Mouse (Mus musculus) lung, adult 2 months (tissue): ENCODE measurements around the gene Tle3. TPM values are rescaled to one million over a fixed set of nuclear protein-coding genes. Genes with fewer than 3 reads are reported as not detected.

Experiments used
- DNase-seq: peaks from one replicate; pipeline ENCODE4 v3.0.0; 2022
- H3K4me1 ChIP-seq: fragments of 200-500 bp; 2 replicates; pipeline ENCODE4 v1.6.1; 2011; ENCODE audit warnings: low read length; ENCODE audit not compliant: control insufficient read depth, insufficient read depth
- H3K4me3 ChIP-seq: fragments of 200-500 bp; replicated peaks from 2 replicates; pipeline ENCODE3; 2011; ENCODE audit warnings: low read depth, mild to moderate bottlenecking, control low read depth, low read length; ENCODE audit errors: extremely low read depth
- CTCF ChIP-seq: fragments of 200-500 bp; IDR thresholded peaks from 2 replicates; pipeline ENCODE4 v1.5.1; 2011; ENCODE audit warnings: mild to moderate bottlenecking, low read length, control low read depth; ENCODE audit not compliant: insufficient read depth
- POLR2A ChIP-seq: fragments of 200-500 bp; IDR thresholded peaks from 2 replicates; pipeline ENCODE4 v1.6.1; 2011; ENCODE audit warnings: low read depth, mild to moderate bottlenecking, control low read depth, low read length, borderline replicate concordance; ENCODE audit errors: extremely low read depth
- WGBS: fragments of 180-500 bp; shearing (Covaris S2); methylation state at CpG from one replicate; pipeline ENCODE4 v1.1.7; 2018; 5-methylcytosine and 5-hydroxymethylcytosine counted together
- polyA plus RNA-seq: library from polyadenylated mRNA; depleted of rRNA; stranded (reverse); fragments of >200 nt; gene quantifications from 2 replicates; pipeline ENCODE4 v1.2.3, GENCODE M21; 2012; rRNA removed

The Tle3 gene
- polyA plus RNA-seq = 55.1 and 59.1 TPM in 2 replicates

DNA sequence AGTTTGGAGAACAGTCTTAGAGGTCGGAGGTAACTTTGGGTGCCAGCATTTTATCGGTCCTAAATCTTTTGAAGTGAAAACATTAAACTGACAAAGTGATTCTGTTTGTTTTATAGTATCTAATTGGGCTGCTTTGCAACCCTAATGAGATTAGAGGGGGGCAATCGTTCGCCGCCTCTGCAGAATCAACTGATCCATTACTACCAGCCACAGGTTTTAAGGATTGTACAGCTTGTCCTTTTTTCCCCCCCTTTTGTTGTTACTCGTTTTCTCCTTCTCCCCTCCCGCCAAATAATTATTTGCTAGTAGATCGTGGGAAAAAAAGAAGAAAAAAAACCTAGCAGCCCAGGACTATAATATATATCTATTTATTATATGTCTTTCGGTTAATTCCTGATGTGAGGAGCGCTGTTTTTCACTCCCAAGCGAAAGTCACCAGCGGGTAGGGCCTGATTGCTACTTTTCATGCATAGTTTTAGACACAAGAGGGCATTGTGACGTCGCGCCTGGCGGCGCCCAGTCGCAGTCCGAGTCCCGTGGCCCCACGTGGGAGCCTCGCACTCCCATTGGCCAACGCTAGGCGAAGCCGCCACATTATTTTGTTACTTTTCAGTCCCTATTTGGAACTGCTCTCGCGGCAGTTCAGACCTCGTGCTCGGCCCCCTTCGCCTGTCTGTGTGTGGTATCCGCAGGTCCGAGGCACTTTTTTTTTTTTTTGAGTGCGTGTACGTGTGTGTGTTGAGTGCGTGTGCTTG lies at the start of gene Tle3:
Tle3 (plus strand) TSS at position 612 of the 755 bp plus-strand sequence.
- 1% methylated on average over 35 of the region's 35 CpGs for WGBS
- peak; percentile 97 for DNase-seq
- Histone ChIP-seq H3K4me1 (peaks cover 24% of the 10 kb centered on the region), H3K4me3 (peak within 1 kb of the TSS; percentile 89)
- TF ChIP-seq POLR2A (peak; percentile 75; the same call in 1 of the 2 replicates), CTCF (peak; percentile 45)

- WGBS = 96% methylated on average over 5 of the region's 5 CpGs
- Histone ChIP-seq H3K4me3 (no peak overlapping the region), H3K4me1 (peaks cover 6% of the 10 kb centered on the region; the same call in 1 of the 2 replicates)
- DNase-seq = no peak
- no peak for TF ChIP-seq POLR2A
- no peak for TF ChIP-seq CTCF
Observed at GRCm38 (mm10) chr9:61323221-61323620, 48.9 kb upstream of the Tle3 start.

DNA sequence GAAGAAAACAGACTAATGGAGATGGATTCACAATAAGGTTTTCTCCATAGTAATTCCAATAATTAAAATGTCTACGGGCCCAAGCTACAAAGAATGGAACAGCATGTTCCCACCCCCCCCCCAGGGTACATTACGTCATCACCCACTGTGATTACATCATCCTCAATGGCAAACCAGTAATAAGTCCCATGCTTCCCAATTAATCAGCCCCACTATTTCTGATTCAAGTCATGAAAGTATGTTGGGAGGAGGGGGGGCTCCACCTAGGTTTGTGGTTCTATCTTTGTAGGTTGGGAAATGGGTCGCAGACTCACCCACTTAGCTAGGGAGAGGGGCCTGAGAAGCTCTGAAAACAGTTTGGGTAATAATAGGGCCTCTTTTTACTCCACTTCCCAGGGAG lies 48.3 kb upstream of the Tle3 start:
- 81% methylated on average over 3 of the region's 3 CpGs for WGBS
- Histone ChIP-seq H3K4me3 (no peak overlapping the region), H3K4me1 (peaks cover 6% of the 10 kb centered on the region; the same call in 1 of the 2 replicates)
- TF ChIP-seq CTCF = no peak
- TF ChIP-seq POLR2A = no peak
- no peak for DNase-seq

DNA sequence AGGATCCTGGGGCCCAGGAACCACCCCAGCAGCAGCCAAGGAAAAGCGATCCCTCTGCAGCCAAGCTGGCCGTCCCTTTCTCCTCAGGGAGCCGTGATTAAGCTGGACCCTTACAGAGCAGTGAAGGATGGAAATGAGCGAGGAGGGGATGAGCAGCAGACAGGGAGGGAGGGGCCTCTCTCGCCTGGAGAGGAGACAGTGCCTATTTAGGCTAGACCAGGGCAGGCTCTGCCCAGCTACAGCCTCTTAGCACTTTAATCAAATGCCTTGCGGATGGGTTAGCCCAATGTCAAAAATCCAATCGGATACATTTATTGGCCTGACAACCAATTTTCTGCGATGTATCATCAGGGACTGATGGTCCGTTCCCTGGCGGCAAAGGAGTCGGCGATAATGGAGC lies 47.8 kb upstream of the Tle3 start:
- 63% methylated on average over 12 of the region's 12 CpGs for WGBS
- H3K4me1 ChIP-seq = peaks cover 6% of the 10 kb centered on the region; the same call in 1 of the 2 replicates

DNA sequence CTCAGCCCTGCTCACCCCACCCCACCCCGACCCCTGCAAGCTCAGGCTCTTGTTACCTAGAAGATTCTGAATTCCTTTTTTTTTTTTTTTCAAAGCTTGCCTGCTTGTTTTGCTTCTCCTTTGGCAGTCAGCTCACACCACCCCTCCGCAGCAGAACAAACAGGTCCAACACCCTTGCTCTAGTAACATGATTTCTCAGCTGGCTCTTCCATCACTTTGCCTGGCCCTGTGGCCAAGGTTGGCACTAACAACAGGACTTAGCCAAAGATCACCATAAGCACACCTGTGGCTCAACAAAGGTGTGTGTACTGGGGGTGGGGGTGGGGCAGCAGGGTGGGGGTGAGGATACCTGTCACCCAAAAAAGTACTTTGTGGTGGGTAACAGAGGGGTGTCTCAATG lies 47.2 kb upstream of the Tle3 start:
- Histone ChIP-seq H3K4me1 (peaks cover 6% of the 10 kb centered on the region; the same call in 1 of the 2 replicates), H3K4me3 (no peak overlapping the region)
- no peak for DNase-seq
- 36% methylated on average over 2 of the region's 2 CpGs for WGBS
- no peak for TF ChIP-seq POLR2A
- no peak for TF ChIP-seq CTCF

More for the DNA sequence above, 47.8 kb upstream of the Tle3 start:
- no peak for DNase-seq
- no peak for TF ChIP-seq CTCF
- no peak for TF ChIP-seq POLR2A
- no peak overlapping the region for H3K4me3 ChIP-seq

DNA sequence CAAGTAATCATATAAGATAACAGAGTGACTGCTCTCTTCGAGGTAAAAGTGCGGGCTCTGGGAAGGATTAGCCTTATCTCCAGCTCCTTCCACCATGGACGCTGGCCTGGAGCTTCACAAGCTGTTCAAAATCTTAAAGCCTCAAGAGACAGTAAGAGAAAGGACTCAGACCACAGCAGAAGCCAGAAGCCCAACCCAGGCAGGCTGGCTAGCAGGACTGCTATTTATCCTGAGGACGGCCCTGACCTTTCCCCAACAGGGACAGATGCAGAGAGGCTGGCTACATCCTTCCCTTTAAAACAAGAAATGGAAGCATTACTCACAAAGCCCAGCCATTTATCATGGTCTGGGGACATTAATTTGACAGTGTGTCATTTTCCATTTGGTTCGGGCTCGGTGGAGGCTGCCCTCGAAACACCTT lies 46.2 kb upstream of the Tle3 start:
- TF ChIP-seq CTCF = no peak
- no peak for TF ChIP-seq POLR2A
- WGBS = 50% methylated on average over 7 of the region's 7 CpGs
- Histone ChIP-seq H3K4me3 (no peak overlapping the region), H3K4me1 (peaks cover 6% of the 10 kb centered on the region; the same call in 1 of the 2 replicates)
- DNase-seq = no peak

DNA sequence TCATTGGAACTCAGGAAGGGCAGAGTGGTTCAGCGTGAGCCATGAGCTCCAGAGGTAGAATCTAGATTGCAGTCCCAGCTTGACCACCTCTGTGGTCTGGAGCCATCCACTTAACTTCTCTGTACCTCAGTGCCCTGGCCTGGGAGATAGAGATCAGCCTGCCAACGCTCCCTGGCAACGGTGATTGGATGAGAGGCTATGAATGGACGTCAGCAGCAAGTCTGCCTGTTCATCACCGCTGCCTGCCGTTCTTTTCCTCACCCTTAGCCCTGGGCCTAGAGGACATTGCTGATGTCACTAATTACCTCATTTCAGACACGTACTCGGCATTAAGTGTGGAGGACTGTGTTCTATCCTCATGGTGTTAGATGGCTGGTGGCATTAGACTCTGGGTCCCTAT lies 45.2 kb upstream of the Tle3 start:
- Histone ChIP-seq H3K4me3 (no peak overlapping the region), H3K4me1 (peaks cover under 1% of the 10 kb centered on the region; the same call in 1 of the 2 replicates)
- 85% methylated on average over 8 of the region's 8 CpGs for WGBS
- no peak for TF ChIP-seq CTCF
- no peak for DNase-seq

- DNase-seq = no peak
- Histone ChIP-seq H3K4me1 (no peaks in the 10 kb centered on the region), H3K4me3 (no peak overlapping the region)
- WGBS = 87% methylated on average over 5 of the region's 5 CpGs
- TF ChIP-seq CTCF (no peak), POLR2A (no peak)
Observed at GRCm38 (mm10) chr9:61328173-61328572, 44.0 kb upstream of the Tle3 start.

GRCm38 (mm10) chr9:61330747-61331146 lies 41.4 kb upstream of the Tle3 start:
- no peak for TF ChIP-seq CTCF
- TF ChIP-seq POLR2A = no peak
- Histone ChIP-seq H3K4me1 (no peaks in the 10 kb centered on the region), H3K4me3 (no peak overlapping the region)
- DNase-seq = no peak
- 82% methylated on average over 9 of the region's 9 CpGs for WGBS
